Mouse (Mus musculus): ENCODE data around the gene Etnk2.

Gene Etnk2

DNA sequence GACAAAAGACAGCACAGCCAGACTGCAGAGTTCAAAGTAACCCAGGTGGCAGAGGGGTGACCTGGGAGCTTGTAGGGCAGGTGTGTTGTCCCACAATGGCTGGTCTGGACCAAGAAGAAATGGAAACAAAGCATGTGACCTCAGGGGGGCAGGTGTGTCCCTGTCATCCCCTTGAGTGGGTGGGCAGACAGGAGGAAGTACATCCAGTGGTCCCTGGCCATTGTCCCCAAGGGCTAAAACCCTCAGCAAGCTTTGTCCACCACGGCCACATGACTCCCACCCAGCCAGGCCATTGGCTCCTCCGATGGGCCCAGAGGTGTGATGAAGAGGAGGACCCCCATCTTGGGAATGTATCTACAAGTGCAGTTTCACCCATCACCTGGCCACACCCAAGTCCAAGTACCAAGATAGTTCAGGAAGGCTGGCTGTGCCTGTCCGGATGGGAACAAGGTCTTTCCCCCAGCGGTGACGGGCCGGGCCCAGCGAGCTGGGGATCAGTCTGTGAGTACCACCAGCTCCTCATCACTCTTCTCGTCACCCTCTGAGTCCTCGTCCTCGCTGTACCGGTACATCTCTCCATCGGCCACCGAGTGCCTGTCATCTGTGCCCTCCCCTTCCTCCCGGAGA, 19.9 kb downstream of the Etnk2 start:
- no peak for DNase-seq

DNA sequence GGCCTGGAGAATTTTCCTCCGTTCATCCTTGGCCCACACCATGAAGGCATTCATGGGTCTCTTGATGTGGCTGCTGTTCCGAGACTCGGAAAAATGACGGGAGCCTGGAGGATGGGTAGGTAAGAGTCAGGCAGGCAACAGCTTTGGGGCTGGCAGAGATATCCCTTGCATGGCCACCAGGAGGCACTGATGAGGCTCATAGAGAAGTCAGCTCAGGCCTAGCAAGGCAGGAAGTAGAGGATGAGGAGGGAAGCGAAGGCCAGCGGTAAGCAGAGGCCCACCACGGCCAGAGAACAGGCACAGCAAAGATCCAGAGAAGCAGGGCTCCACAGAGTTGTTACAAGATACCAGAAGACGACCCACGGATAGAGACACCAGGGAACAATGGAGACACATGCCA, 22.1 kb downstream of the Etnk2 start:
- peak; percentile 74 to 89 for DNase-seq

DNA sequence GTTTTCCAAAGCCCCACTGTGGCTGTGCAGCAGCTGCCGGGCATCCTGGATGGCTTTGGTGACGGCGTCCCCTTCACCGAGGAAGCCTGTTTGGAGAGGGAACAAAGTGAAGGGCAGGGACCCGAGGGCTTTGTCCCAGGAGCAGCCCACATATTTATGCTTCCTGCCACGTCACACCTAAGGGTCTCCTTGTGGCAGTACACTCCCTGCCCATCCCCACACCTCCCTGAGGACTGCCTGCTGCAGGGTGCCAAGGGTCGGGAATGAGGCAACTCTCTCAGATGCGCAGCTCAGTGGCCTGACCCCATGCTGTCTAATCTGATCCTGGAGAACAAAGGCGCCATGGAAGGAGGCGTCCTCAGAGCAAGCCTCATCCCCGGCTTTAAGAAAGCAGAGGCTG, 22.8 kb downstream of the Etnk2 start:
- DNase-seq: no peak

DNA sequence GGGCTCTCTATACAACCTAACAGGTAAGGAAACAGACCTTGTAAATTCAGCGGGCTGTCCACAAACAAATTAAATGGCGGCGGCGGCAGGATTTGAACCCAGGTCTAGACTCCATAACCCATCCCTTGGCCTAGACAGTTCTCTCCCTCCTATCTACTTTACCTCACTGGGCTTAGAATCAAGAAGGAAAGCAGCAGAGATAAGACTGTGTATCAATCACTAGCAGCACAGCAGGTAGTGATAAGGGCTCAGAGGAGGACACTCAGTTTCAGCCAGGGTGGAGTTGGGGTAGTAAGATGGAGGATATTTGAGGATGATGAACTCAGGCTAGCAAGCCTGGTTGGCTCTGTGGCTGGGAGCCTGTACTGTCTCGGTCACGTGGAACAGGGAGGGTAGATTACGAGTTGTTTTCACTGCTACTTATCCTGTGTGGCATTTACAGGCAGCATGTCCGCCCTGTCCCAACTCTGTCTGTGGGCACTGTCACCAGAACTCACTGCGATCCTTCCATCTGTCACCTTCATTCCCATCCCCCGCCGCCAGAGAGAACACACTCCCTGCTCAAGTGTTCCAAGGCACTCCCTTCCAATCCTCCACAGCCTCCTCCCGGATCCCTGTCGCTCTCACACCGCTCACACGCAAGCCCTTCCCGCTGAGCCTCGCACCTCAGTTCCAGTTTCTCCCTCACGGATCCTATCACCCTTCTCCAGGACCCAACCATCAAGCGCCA, 24.3 kb downstream of the Etnk2 start:
- no peak for DNase-seq

DNA sequence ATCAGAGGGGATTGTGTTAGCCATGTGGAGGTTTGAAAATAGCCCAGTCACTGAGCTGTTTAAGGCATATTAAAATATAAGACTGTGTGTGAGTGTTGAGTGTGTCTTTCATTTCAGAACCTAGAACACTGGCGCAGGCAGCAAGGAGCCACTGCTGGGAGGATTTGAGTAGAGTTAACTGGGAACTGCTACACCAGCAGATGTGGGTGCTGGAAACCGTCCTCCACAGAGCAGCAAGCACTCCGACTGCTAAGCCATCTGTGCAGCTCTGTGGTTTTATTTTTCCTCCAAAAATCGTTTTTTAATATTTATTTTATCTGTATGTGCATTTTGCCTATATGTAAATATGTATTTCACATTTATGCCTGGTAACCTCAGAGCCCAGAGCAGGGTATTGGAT, 31.3 kb downstream of the Etnk2 start:
- DNase-seq: no peak

DNA sequence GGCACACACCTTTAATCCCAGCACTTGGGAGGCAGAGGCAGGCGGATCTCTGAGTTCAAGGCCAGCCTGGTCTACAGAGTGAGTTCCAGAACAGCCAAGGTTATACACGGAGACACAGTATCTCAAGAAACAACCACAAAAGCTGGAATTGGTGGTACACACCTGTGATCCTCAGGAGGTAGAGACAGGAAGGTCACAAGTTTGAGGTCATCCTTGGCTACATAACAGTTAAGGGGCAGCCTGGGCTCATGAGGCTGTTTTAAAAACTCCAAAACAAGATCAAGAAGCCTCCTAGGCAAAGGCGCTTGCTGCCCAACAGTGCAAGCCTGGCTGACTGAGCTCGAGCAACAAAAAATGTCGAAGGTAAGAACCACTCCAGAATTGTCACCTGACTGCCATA, 33.3 kb downstream of the Etnk2 start:
- DNase-seq: no peak

DNA sequence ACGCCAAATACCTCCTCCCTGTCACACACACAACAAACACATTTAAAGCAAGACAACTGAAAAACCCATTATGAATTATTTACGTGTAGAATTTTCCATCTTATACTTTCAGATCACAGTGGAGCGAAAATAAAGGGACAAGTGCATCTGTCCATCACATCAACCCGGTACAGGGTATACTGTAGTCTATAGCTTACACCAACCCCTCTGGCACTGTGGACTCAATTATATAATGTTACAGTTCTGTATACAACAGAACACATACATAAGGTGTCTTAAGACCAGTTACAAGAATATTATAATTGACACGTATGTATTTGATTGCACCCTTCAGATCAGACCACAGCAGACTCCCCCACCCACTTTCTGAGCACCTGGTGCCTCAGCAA, 33.7 kb downstream of the Etnk2 start:
- DNase-seq: no peak

DNA sequence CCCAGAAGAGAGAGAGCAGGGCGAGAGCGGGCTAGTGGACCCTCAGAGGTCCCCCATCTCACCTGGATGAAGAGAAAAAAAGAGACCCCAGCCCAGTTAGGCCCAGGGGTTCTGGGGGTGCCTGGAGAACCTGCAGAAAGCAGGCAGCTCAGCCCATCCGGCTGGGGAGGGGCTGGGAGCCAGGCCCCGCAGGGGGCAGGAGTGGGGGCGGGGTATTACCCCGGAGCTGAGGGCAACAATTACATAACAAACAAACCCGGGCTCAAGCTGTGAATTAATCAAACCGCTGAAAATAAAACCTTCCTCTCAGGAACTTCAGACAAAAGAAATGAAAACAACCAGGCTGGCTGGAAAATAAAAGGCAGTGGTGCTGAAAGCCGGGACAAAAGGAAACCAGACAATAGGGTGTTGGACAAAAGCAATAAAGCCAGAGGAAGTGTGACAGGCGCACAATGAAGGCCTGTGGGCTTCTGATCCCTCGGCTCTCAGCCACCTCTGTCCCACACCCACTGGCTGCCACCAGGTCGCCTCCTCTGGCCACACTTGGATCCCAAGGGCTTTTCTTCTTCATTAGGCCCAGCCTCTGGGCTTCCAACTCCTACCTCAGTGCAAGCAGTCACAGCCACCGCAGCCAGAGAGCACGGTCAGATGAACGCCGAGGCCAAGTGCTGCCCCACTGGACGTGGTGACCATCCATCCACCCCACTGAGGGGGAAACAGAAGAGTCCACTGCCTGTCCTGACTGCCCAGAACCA, 34.3 kb downstream of the Etnk2 start:
- peak; percentile 58 to 73 for DNase-seq

DNA sequence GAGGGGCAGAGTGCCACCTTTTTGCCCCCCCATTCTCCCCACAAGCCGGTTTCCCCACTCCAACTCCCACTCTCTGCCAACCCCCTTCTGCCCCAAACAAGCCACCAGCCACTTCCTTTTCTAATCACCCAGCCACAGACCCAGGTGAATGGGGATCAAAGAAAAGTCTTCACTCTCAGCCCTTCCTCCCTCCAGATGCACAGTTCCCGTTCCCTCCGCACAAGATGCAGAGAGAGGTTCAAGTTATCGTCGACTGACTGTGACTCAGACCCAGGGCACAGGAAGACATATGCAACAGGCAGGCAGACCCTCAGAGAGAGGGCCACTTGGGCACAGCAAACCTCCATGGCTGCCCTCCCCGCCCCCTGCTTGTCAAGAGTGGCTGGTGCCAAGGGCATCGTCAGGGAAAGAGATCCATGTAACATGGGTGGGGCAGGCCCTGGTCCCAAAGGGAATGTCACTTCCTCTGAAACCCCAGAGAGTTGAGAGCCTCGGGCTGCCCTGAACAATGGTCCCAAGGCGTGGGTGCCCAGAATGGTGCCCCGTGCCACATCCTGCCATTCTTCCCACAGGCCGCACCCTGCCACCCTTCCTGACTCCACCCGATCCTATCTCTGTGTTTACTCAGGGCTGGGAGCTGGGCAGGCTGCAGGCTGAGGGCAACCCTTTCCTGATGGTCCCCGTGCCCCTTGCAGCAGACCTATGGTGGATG, 36.8 kb downstream of the Etnk2 start:
- DNase-seq: peak; percentile 43 to 49

DNA sequence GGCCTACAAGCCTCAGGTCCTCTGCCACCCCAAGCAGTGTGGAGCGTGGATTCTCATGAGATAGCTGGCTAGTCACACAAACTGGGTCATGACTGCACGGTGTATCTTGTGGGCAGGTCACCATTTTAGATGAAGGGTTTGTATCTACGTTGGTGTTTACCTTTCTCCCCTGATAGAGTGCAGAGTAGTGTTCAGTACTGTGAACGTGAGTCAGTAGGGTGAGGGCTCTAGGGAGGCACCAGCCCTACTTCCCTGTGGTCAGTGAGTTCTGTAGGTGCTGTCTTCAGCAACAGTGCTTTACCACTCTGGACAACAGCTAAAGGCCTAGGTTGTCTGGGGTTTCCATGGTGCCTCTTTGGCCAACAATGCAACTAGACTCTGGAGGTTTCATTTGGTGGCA, 40.6 kb downstream of the Etnk2 start:
- no peak for DNase-seq

DNA sequence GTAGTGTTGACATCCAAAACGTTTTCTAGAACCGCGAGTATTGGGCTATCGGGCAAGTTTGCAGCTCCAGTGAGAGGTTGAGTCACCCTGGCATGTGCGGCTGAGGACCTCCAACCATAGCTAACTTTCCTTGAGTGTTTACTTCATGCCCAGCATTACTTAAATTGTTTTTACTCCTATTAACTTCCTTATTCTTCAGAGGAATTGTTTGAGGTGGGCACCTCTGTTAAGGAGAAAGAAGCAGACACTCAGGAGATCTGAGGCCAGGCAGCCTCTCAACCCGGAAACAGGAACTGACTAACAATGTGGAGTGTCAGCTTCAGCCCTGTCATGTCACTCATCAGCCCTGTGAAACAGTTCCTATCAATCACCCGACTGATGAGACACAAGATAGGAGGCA, 43.2 kb downstream of the Etnk2 start:
- DNase-seq: no peak

DNA sequence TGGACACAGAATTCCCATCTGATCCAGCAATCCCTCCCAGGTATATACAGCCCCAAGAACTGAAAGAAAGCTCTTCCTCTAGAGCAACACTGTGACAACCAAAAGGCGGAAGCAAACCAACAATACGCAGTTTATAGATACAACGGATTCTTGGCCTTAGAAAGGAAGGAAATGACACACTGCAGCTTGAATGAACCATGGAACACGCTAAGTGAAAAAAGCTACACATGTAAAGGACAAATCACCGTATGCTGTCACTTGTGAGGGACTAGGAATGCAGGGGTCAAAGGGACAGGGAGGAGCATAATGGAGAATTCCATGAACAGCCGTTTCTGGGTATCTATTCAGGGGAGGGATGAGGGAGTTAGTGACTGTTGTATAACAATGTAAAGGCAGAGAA, 44.1 kb downstream of the Etnk2 start:
- peak in 1 of 2 experiments; percentile 64 for DNase-seq

DNA sequence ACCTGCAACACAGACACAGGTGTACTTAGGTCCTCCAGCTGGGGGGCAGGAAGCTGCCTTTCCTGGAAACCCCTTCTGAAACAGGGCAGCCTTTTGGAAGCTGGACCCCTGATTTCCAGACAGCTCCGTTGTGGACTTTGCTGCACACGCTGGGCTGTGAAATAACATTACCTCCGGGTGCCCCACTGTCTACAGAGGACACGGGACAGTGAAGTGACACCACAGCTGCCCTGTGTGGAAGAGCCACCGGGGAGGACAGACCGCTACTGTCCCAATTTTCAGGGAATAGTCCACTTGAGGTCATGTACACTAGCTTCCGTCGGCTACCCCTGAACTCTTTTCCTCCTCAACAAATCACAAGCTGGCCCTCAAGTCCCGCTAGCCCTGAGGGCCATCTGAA, 44.9 kb downstream of the Etnk2 start:
- no peak for DNase-seq

DNA sequence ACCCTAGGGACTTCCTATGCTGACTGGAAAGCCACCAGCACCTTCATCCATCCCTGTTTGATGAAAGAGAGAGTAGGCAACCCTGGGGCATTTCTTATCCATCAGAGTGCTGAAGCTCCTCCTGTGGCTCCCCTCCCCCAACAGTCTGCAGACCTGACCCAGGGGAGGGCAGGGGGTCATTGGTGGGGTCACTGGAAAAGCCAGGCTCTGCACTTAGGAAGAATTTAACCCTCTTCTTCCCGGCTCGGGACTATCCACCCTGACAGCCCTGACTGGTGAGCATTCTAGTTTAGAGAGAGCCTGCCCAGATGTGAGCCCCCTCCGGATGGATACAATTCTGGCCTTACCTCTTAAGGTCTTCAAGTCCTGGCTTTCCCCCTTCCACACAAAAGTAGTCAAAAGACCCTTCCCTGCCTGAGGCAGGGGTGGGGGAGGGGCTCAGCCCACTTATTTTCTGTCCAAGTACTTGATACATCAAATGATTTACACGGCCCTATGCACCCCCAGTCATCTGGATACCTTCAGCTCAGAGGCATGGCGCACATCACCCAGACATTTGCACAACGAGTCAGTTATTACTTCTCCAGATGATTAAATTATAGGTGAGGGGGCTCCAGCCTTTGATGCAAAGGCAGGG, 45.6 kb downstream of the Etnk2 start:
- no peak for DNase-seq

DNA sequence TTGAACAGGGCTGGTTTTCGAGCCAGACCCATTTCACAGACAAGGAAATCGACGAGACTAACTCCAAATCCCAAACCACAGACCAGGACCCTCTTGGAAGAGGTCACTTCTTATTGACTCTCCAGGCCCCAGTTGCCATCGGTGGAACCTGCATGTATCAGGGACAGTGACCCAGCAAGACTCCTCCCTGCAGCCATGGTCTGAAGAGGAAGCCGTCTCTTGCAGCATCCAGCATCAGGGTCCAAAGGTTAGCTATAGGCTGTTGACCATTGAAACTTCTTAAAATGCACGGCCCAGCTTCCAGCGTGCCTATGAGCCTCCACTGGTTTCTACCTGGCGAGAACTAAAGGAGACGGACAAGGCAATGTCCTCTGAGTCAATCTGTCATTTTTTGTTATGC, 46.4 kb downstream of the Etnk2 start:
- peak; percentile 46 to 64 for DNase-seq

DNA sequence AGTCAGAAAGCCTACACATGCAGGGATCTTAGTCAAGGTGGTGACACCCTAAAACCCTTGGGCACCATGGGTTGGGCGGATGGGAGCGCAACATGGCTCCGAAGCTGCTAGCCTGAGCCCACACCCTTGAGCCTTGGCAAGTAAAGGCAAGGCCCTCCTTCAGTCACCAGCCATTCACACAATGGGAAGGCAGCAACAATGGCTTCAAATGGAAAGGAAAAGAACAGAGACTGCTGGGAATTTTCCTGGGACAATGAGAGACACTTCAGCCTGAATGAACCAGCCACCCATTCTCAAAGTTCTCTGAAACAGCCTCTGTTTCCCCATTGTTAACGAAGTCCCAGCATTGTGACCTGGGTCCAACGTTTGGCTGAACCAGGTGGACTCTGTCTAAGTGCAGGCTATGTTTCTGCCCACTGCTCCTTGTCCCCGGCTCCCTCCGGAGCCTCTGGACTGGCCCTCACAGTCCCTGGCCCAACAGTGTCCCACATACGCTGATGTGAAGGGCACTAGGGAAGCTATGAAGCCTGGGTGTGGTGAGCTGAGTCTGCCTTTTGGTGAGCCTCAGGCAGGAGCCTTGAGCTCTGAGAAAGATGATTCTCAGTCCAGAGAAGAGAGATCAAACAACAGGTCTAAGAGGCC, 48.3 kb downstream of the Etnk2 start:
- peak in 1 of 2 experiments; percentile 42 for DNase-seq

DNA sequence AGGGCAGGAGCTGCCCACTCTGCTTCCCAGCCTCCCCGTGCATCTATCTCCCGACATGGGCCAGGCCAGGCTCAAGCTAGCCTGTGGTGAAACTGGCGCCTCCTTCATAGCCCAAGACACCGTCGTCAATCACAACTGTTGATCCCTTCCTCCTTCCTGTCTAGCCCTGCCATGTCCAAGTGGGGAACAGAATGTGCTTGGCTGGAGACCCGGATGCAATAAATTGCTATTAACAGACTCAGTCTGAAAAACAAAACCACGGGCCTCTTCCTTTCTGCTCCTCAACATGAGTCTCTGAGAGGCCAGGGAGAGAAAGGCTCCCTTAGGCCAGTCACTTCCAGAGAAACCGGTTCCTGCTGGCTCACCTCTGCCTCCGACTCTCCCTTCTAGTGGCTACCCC, 49.6 kb downstream of the Etnk2 start:
- DNase-seq: peak; percentile 64 to 89

DNA sequence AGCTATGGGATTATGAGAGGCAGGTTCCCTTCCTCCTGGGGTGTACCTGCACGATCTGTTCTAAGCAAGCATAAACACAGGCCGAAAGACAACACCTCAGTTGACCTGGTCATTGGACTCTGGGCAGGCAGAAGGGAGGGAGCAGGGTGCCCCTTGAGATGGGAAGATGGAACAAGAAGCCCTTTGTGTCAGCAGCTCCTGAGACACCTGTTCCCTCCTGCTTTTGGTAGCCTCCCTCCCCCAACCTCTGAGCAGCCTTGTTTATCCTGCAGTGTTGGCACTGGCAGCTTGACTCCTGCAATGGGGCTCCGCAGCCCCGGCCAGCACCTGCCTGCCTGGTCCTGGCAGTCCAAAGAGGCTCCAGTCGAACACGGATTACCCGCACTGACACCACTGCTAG, 51.7 kb downstream of the Etnk2 start:
- DNase-seq: peak; percentile 74 to 88

DNA sequence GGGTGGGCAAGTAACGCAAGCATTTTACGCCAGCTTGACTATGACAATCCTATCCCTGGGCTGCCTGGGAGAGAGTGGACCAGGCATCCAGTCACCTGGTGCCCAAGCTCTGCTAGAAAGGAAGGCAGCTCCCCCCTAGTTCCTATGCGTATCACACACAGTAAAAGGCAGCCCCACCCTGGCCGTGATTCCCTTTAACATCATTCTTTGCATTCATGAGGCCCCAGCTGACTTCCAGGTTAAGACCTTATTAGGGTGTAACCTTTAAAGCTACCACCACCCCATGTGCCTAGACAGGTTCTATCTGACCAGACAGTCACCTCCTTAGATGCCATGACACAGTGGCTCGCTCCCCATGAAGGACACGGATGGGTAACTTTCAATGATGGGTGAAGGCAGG, 52.1 kb downstream of the Etnk2 start:
- peak in 1 of 2 experiments; percentile 40 for DNase-seq

DNA sequence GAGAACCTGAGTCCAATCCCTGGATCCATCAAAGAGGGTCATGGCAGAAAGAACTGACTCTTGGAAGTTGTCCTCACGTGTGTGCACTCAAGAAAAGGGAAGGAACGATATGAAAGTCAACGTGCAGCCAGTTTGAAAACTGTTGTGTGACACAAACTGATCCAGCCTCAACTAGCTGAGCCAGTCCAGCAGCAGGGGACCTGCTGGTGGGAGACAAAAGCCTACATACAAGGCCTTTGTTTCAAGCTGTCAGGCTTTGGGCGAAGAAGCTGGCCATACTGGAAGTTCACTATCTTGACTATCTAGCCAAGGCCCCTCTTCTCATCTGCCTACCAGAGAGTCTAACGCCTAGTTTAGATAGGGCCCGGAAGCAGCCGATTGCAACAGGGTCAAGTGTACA, 53.1 kb downstream of the Etnk2 start:
- no peak for DNase-seq

DNA sequence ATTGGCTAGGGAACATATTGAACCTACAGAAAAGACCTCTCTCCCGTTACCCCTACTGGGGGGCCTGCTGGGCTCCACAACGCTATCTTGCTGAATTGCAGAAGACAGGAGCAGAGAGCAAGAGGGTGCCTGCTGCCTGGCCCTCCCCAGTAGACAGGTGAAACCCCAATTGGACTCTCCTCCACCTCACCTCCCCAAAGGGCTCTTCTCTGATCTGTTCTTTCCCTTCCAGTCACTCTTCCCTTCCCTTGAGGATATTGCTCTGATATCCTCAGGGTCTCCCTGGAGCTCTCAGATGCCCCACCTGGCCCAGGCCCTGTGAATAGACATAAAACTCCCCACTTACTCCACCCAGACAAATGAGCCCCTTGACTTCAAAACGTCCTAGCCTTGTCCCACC, 53.7 kb downstream of the Etnk2 start:
- DNase-seq: no peak

DNA sequence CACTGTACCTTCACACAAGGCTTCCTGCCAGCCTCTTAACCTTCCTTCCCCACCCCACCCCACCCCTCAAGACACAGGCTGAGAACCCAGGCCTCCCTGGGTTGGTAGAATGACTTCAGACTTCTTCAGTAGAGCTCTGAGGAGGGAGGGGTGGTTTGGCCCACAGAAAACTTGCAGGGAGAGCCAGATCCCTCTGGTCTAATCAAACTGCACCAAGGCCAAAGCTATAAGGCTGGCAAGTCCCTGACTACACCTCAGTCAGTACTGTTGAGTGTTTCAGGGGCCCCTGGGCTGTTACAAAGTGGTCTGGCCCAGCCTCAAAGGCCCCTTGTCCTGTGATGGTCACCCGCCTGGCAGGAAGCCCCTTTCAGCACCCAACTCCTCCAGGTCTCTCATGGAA, 54.2 kb downstream of the Etnk2 start:
- no peak for DNase-seq
